Mouse (Mus musculus) small intestine, adult 10 weeks (tissue): ENCODE measurements around the gene Olfr1359. TPM values are rescaled to one million over a fixed set of nuclear protein-coding genes. Genes with fewer than 3 reads are reported as not detected.

Experiments used
- polyA plus RNA-seq: library from polyadenylated mRNA; stranded (reverse); fragments of 350-450 nt; fragmentation: Illumina TruSeq; extraction: RNeasy Lipid Tissue Mini Kit (QIAGEN cat#74804); gene quantifications from one replicate; pipeline ENCODE4 v1.2.3, GENCODE M21; 2014; ENCODE audit warnings: low replicate concordance

Olfr1359 gene
- not detected for polyA plus RNA-seq

GRCm38 (mm10) chr13:21697811-21698210, at the start of gene Olfr1359:
Gene Olfr1359, plus strand, starts transcription at chr13:21698111.

GRCm38 (mm10) chr13:21663286-21663685, 34.6 kb upstream of the Olfr1359 start, which contains the start of gene Olfr1361:
Gene Olfr1361, minus strand, starts transcription at chr13:21663386.

GRCm38 (mm10) chr13:21677305-21677704, 20.6 kb upstream of the Olfr1359 start, which contains the start of gene Olfr1360:
Gene Olfr1360, minus strand, starts transcription at chr13:21677405.

GRCm38 (mm10) chr13:21715864-21716539, 18.1 kb downstream of the Olfr1359 start, which contains the start of the genes Hist1h2bl and Hist1h2ai:
Gene Hist1h2bl, minus strand, starts transcription at chr13:21716143.
Gene Hist1h2ai, plus strand, starts transcription at chr13:21716422.

GRCm38 (mm10) chr13:21717397-21718357, 19.8 kb downstream of the Olfr1359 start, which contains the start of gene Hist1h3h:
Gene Hist1h3h, plus strand, starts transcription at chr13:21717659.

GRCm38 (mm10) chr13:21721757-21722372, 24.0 kb downstream of the Olfr1359 start, which contains the start of gene Hist1h2bm:
Gene Hist1h2bm, plus strand, starts transcription at chr13:21722044.

GRCm38 (mm10) chr13:21734906-21735767, 37.2 kb downstream of the Olfr1359 start, which contains the start of gene Hist1h4j:
Gene Hist1h4j, plus strand, starts transcription at chr13:21735064.

GRCm38 (mm10) chr13:21750159-21751017, 52.5 kb downstream of the Olfr1359 start, which contains the start of gene Hist1h4k:
Gene Hist1h4k, minus strand, starts transcription at chr13:21750505.

GRCm38 (mm10) chr13:21753524-21754285, 55.8 kb downstream of the Olfr1359 start, which contains the start of the genes Hist1h2ak and Hist1h2bn:
Gene Hist1h2ak, minus strand, starts transcription at chr13:21753827.
Gene Hist1h2bn, plus strand, starts transcription at chr13:21754123.

Other genes starting within 250 kb of the Olfr1359 start
- 78.7 TPM for gene Zscan26, start 244.4 kb upstream of the Olfr1359 start, polyA plus RNA-seq
- gene Nkapl, start 229.6 kb upstream of the Olfr1359 start, polyA plus RNA-seq: not detected
- gene Zkscan4, start 219.2 kb upstream of the Olfr1359 start, polyA plus RNA-seq: 0.33 TPM
- not detected for gene Gm10065, start 218.7 kb upstream of the Olfr1359 start, polyA plus RNA-seq
- gene AK157302, start 202.9 kb upstream of the Olfr1359 start, polyA plus RNA-seq: 4.2 TPM
- not detected for gene Gm11273, start 196.7 kb upstream of the Olfr1359 start, polyA plus RNA-seq
- 15.6 TPM for gene Zkscan8, start 167.0 kb upstream of the Olfr1359 start, polyA plus RNA-seq
- not detected for gene Olfr1366, start 155.3 kb upstream of the Olfr1359 start, polyA plus RNA-seq
- not detected for gene Olfr1535, start 138.2 kb upstream of the Olfr1359 start, polyA plus RNA-seq
- gene Olfr1364, start 116.4 kb upstream of the Olfr1359 start, polyA plus RNA-seq: not detected
- gene Olfr1362, start 84.1 kb upstream of the Olfr1359 start, polyA plus RNA-seq: not detected
- not detected for gene Olfr11, start 55.6 kb upstream of the Olfr1359 start, polyA plus RNA-seq
- not detected for gene Olfr1361, start 34.7 kb upstream of the Olfr1359 start, polyA plus RNA-seq
- not detected for gene Olfr1360, start 20.7 kb upstream of the Olfr1359 start, polyA plus RNA-seq
- not detected for gene Hist1h2bl, start 18.0 kb downstream of the Olfr1359 start, polyA plus RNA-seq
- not detected for gene Hist1h2ai, start 18.3 kb downstream of the Olfr1359 start, polyA plus RNA-seq
- not detected for gene Hist1h3h, start 19.5 kb downstream of the Olfr1359 start, polyA plus RNA-seq
- not detected for gene Hist1h2bm, start 23.9 kb downstream of the Olfr1359 start, polyA plus RNA-seq
- 1.7 TPM for gene Hist1h4j, start 37.0 kb downstream of the Olfr1359 start, polyA plus RNA-seq
- gene Hist1h4k, start 52.4 kb downstream of the Olfr1359 start, polyA plus RNA-seq: not detected
- gene Hist1h2ak, start 55.7 kb downstream of the Olfr1359 start, polyA plus RNA-seq: not detected
- gene Hist1h2bn, start 56.0 kb downstream of the Olfr1359 start, polyA plus RNA-seq: not detected
- not detected for gene Hist1h1b, start 82.5 kb downstream of the Olfr1359 start, polyA plus RNA-seq
- gene Hist1h3i, start 85.3 kb downstream of the Olfr1359 start, polyA plus RNA-seq: not detected
- not detected for gene Hist1h2an, start 89.1 kb downstream of the Olfr1359 start, polyA plus RNA-seq
- gene Hist1h2bp, start 89.3 kb downstream of the Olfr1359 start, polyA plus RNA-seq: not detected
- 1.1 TPM for gene Hist1h2bq, start 112.1 kb downstream of the Olfr1359 start, polyA plus RNA-seq
- gene Hist1h2ao, start 112.4 kb downstream of the Olfr1359 start, polyA plus RNA-seq: not detected
- not detected for gene Hist1h4m, start 113.6 kb downstream of the Olfr1359 start, polyA plus RNA-seq
- gene Hist1h4n, start 134.1 kb downstream of the Olfr1359 start, polyA plus RNA-seq: not detected
- not detected for gene Hist1h2ap, start 135.4 kb downstream of the Olfr1359 start, polyA plus RNA-seq
- 0.85 TPM for gene Hist1h2br, start 135.6 kb downstream of the Olfr1359 start, polyA plus RNA-seq
- gene Zfp184, start 247.0 kb downstream of the Olfr1359 start, polyA plus RNA-seq: 0.93 TPM